In the genomic region with DNA sequence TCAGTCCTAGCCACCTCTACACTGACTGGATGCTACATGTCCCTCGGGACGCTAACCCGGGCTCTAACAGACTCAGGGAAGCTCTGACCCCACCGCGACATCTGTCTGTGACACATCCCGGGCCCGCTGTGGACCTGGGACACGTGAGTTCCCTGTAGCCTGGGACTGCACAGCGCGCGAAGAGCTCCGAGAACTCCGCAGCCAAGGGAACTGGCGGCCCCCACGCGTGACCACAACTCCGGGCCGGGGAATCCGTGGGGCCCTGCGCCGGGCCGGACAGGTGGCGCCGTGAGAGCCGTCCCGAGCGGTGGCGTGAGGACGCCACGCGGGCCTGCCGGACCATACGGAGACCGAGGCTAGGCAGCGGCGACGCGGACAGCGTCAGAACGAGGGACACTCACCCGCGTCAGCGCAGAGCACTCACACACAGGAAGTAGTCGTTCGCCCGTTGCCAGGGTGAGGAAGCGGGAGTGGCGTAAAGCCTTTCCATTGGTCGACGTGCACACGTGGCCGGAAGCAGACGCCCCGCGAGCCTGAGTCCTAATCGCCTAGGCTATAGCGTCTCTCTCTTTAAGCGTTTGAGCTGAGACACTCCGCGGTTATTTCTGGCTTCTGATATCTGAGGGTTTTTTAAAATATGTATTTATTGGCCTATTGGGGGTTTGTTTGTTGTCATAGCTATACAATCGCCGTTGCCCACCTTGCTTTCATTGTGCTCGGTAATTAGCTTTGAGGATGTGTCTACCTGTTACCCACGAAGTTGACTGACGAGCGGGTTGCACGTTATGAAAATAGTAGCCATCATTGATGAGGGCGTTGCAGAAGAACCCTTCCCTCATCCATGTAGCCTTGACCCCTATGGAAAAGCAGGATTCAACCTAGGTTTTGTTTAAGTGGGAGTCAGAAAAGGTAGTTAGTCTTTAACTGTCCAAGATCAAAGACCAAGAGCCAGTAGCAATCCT, we compare ENCODE assay signal across 1 mouse cellular context.
TF ChIP-seq lines count a peak whose summit lies in the region.

A gene (minus strand): TSS at position 453 of the 962 bp plus-strand sequence.

TF ChIP-seq in MEL, 35 proteins besides CTCF, POLR2A, EP300 and RAD21 (continued from another document):
- TF ChIP-seq MAZ (IDR thresholded peaks at IDR 0.05; ENCODE audit: low read depth, low read length) (no peak; the same call in 1 of the 2 replicates), HCFC1 (IDR thresholded peaks at IDR 0.05; ENCODE audit: low read depth, low read length) (peak; percentile 88), ZC3H11A (IDR thresholded peaks at IDR 0.05; ENCODE audit: low read depth, low read length) (no peak), UBTF (IDR thresholded peaks at IDR 0.05; ENCODE audit: borderline replicate concordance, insufficient read depth, low read depth, low read length) (no peak), CHD1 (IDR thresholded peaks at IDR 0.05; ENCODE audit: low read depth, low read length) (no peak), TCF12 (IDR thresholded peaks at IDR 0.05; ENCODE audit: low read depth, low read length) (peak; percentile 79), NELFE (IDR thresholded peaks at IDR 0.05; ENCODE audit: low read depth, low read length) (peak; percentile 93), USF1 (IDR thresholded peaks at IDR 0.05; ENCODE audit: low read depth, low read length) (peak; percentile 97), GABPA (IDR thresholded peaks at IDR 0.05; ENCODE audit: low read depth, low read length) (no peak), GATA1 (IDR thresholded peaks at IDR 0.05; ENCODE audit: low read depth, low read length) (peak; percentile 70), MAX (IDR thresholded peaks at IDR 0.05; ENCODE audit: low read length) (peak; percentile 97), MYB (IDR thresholded peaks at IDR 0.05; ENCODE audit: low read depth, low read length) (peak; percentile 65), KAT2A (conservative IDR thresholded peaks at IDR 0.05; ENCODE audit: low read depth, low read length) (no peak; the same call in 1 of the 2 replicates), USF2 (IDR thresholded peaks at IDR 0.05; ENCODE audit: borderline replicate concordance in 1 of 2, insufficient read depth in 1 of 2, low read depth in 1 of 2, low read length in 2 of 2) (peak; percentile 88 to 96), ZMIZ1 (IDR thresholded peaks at IDR 0.05; ENCODE audit: low read depth, low read length) (peak; percentile 80; the same call in 1 of the 2 replicates), RCOR1 (IDR thresholded peaks at IDR 0.05; ENCODE audit: low read depth, low read length) (peak; percentile 34; the same call in 1 of the 2 replicates)
